Mouse (Mus musculus) layer of hippocampus, postnatal 36 days (tissue): ENCODE results near the gene Fam189a2. TPM values are rescaled to one million over a fixed set of nuclear protein-coding genes. Genes with fewer than 3 reads are reported as not detected.
A peak's percentile ranks its signal among the peaks of the same experiment; 100 is the strongest.

Experiments used
- DNase-seq, 2 experiments: peaks; one replicate each; pipeline ENCODE4 v3.0.0; 2022
- total RNA-seq, 2 experiments: library from RNA; stranded (reverse); gene quantifications; 2 replicates each; pipeline ENCODE4 v1.2.3; 2021

The Fam189a2 gene
- 1 to 10 TPM; 8.0 to 8.4 TPM for total RNA-seq

DNA sequence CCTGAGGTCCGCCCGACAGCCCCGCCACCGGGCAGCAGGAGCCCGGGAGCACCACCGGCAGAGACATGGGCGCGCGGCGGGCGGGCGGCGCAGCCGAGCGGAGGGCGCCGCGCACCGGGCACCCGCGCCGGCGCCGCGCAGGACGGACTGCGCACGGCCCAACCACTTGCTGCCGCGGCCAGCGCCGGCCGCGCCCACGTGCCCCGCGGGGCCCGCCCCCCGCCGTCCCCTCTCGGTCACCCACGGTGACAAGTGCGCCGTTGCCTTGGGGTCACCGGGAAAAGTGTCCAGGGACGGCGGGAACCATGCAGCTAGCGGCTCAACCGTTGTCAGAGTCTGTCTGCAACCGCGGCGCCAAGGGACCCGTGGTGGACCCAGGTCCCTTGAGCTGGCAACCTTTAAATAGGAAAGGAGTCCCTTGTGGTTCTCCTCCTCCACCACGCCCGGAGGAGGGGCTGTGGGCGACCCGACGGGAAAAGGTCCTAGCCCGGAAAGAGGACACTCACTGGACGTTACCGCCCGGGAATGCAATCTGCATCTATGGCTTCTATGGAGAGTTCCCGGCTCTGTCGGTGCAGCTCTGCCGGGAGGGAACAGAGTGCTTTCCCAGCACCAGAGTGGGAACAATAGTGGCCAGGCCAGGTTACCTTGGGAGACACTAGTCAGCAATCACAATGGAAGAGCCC is at the start of gene Fam189a2:
TSS of gene Fam189a2 (minus strand) at position 149 of the 686 bp plus-strand sequence.
- peak in 1 of 2 experiments; percentile 16 for DNase-seq

DNA sequence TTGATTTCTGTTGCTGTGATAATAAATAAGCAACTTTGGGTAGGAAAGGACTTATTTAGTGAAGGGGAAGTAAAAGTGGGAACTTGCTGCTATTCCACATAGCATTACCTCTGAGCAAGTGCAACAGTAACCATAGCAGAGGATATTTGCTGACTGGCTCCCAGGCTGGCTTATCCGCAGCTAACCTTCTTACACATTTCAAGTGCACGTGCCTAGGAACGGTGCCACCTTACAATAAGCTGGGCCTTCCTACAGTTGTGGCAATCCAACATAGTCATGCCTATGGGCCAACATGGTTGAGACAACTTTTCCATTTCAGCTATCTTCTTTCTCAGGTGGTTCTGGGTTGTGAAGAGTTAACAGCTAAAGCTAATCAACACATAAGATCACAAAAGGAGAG is 46.8 kb upstream of the Fam189a2 start:
- no peak for DNase-seq

- no peak for DNase-seq
Observed at GRCm38 (mm10) chr19:24076536-24076935, 45.7 kb upstream of the Fam189a2 start.

DNA sequence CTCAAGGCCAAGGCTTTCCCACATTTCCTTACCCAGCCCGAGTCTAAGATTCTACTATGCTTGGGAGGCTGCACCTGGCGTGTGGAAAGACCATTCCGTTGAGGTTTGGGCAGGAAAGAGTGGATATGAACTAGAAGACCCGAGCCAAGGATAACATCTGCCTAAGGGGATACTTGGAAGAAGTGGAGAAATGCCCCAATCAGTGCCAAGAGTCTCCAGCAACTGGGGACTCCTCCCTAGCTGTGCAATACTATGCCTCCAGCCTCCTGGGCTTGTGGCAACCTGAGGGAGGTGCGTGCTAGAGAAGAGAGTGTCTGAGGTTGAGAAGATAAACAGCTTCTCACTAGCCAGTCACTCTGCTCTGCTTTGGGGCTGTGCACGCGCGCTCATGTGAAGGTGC is 45.1 kb upstream of the Fam189a2 start:
- no peak for DNase-seq

- DNase-seq: no peak
Observed at GRCm38 (mm10) chr19:24073155-24073554, 42.3 kb upstream of the Fam189a2 start.

- DNase-seq: no peak
Observed at GRCm38 (mm10) chr19:24064348-24064895, 33.6 kb upstream of the Fam189a2 start.

DNA sequence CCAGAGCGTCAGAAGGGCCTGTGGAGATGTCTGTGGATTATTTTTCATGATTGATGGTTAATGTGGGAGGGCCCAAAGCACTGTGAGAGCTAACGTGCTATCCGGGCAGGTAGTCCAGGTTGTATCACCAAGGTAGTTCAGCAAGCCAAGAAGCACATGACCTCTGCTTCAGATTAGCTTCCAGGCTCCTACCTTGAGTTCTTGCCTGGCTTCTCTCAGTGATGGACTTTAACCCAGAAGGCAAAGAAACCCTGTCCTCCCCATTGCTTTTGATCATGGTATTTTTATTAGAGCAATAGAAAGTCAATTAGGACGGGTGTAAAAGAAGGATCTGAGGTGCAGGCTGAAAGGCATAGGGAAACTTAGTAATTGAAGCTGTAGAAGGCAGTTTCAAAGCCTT is 32.8 kb upstream of the Fam189a2 start:
- no peak for DNase-seq

GRCm38 (mm10) chr19:24058851-24059250 is 28.0 kb upstream of the Fam189a2 start:
- DNase-seq: no peak

GRCm38 (mm10) chr19:24058021-24058420 is 27.2 kb upstream of the Fam189a2 start:
- no peak for DNase-seq

DNA sequence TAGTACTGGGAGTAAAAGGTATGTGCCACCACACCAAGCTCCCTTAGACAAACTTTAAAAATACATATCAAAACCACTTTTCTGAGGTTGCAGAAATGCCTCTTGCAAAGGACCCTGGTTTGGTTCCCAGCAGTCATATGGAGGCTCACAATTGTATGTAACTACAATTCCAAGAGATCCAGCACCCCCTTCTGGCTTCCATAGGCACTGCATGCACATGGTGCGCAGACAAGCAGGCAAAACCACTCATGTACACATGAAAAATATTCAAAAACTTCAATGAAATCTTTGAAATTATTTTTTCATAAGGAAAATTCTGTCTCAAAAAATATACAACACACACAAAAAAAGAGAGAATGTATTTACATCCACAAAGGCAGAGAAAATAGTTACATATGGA is 26.1 kb upstream of the Fam189a2 start:
- DNase-seq: no peak

DNA sequence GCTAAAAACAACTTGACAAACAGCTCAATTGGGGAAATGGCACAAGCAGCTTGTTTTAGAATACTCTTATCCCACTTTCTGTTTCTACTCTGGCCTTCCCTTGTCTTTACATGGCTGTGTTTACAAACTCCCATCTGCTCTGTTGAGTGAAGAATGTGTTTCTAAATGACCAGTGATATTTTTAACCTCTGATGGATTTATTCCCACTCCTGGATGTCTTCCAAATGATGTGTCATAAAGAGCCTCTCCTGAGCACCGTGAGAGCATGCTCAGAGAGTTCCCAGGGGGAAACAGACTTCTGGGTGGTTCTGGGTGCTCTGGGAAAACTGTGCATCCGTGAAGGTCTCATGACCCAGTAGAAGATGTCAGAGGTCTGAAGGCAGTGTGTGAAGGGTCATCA is 24.1 kb upstream of the Fam189a2 start:
- no peak for DNase-seq

- no peak for DNase-seq
Observed at GRCm38 (mm10) chr19:24054265-24054664, 23.4 kb upstream of the Fam189a2 start.

DNA sequence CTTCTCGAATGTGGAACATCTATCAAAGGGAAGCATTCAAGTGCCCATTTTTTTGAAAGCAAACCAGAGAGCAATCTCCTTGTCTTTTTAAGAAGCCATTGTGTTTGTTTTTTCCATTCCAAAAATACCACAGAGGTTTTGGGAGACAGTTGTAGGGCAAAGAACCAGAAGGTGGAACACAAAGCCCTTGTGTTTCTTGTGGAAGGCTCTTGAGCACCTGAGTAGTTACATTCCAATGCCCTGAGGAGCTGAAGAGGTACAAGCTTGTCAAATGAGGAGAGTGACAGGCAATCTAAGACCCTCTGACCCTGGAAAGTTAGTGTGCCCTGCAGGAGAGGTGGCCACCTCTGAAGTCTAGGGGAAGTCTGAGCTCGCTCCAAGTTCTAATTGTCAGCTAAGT is 19.7 kb upstream of the Fam189a2 start:
- DNase-seq: no peak

DNA sequence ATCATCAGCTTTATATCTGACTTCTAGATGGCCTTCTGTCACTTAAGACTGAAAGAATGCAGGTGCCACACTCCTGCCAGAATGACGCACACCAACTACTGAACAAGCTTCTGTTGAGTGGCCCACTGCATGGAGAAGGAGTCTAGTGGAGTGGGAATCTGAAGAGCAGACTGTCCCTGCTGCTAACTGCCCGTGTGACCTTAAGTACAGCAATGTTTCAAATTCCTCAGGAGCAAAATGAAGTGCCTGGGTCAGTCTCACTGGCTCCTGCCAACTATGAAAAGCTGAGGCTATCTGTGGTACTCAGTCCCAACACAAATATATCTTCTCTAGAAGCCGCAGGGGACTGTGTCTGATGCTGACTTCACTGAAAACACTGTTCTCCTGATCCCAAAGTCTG is 18.5 kb upstream of the Fam189a2 start:
- DNase-seq: no peak

DNA sequence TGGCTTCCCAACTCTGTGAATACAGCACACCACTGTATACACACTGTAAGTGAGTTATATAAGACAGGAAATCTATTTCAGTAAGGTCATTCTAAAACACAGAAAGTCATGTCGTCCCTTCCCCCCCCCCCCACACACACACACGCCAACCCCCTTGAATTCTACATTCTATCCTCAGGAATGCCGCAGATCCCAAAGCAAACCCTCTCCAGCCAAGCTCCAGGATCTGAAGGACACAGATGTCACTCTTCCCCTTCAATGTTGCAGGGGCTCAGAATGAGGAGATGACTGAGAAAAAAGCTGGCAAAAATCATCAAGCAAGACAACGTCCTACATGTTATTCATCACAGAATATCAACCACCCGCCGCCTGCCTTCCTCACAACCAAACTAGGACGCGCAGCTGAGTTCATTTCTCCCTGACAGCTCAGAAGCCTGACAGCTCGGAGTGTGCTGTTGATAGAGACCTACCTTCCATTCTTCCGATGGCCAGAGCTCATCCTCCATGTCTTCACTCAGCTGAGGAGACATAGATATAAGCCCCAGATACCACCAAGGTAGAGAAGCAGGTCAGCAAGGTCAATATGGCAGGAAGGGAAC is 15.7 kb upstream of the Fam189a2 start:
- no peak for DNase-seq

DNA sequence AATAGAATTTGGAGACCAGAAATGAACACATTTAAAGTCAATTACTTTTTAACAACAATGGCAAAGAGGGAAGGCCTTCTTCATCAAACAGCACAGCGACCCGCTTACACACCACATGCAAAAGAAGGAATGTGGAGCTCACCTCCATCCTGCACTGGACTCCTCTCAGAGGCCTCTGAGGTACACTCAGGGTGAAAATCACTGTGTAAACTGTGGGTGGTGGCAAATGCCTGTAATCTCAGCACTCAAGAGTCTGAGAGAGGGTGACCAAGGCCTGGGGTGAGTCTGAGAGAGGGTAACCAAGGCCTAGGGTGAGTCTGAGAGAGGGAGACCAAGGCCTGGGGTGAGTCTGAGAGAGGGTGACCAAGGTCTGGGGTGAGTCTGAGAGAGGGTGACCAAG is 11.6 kb upstream of the Fam189a2 start:
- DNase-seq: no peak

DNA sequence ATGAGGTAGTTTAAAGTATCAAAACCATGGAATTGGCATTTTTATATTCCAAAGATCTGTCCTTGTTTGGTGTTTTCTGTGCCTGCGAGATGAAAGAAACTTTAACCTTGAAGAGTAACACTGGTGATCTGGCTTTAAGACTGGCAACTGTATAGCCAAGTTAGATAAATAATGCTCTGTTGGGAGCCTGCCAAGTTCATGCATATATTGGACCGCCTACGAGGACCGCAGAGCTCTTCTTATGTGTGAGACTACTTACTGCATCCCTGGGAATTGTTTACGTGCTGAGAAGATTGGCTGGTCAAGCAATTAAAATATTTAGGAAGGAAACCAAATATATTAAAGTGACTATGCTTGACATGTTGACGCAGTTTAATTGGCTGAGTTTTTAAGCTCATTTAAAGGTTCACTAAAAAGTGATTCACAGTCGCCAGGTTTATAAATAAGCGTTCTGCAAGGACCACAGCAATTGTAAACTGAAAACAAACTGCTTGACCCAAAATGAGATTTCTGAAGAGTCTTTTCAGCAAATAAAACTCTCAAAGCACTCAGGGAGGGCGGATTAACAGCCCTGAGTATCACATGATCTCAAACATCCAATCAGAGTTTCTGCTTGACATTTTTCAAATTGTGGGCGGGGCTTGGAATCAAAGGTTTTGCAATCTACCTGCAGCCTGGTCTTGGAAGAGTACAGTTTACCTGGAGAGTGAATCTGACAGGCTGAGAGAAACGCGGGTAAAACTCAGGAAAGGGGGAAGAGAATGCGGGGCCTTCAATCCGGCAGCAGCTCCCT is 8.4 kb upstream of the Fam189a2 start:
- DNase-seq: no peak

DNA sequence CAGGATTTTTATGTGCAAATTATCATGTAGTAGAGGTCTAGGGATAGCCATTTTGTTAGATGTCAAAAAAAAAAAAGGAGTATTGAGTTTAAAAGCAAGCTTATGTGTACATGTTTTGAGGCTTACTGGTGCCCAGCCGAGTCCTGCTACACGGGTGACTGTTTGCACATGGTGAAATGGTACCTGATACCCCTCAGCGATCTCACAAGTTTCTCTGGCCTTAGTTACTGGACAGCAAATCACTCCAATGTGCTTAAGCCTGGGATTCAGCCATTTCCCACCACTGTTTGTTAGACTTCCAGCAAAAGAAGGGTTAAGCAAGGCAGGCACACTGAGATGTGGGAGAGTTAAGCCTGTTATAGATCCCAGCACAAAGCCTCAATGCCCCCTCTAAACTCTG is 3.5 kb upstream of the Fam189a2 start:
- DNase-seq: no peak

DNA sequence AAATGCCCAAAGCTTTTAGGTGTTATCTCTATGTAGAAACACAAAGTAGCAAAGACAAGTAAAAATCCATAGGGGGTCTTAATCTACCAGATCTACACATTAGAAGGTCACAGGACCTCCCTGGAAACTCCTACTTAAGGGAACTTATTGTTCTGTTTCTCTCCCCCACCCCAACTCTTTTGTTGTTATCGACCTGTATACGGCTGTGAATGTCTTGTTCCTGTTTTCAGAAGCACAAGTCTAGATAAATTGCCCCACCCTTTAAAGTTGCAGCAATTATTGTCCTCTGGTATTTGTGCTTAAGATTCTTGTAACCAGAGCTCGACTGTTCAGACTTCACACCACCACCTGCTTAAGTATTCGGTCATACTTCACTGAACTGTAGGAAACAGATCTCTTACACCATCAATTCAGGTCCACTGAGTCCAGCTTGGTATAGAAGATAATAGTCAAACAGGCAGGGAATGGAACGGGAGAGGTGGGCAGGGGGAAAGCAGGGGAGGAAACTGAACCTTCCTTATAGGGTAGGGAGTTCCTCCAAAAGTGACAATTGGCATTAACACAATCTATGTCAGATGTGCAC is 1.9 kb upstream of the Fam189a2 start:
- DNase-seq: no peak

GRCm38 (mm10) chr19:24030511-24030870 is 328 bp downstream of the Fam189a2 start:
- DNase-seq: peak; percentile 19 to 33

- peak in 1 of 2 experiments; percentile 13 for DNase-seq
Observed at GRCm38 (mm10) chr19:24029616-24030510, 956 bp downstream of the Fam189a2 start.

DNA sequence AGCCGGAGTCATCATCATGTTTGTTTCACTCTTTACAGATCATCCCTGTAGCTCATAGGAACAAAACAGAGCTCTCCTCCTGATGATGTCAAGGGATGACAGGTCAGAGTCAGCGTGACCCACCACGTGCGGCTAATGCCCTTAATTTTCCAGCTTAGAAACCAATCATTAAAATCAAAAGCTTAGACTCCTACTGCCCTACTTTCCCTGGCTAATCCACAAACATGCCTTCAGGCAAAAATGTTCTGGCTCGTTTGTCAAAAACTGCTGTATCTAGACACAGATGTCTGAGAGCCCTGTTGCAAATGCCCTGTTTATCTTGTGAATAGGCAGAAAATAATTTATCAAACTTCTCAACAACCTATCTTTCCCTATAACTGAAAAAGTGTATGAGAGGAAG is 4.9 kb downstream of the Fam189a2 start:
- DNase-seq: no peak
